In genomic region chr2:30124472-30125274, GRCm38 (mm10) we compare ENCODE assay signal across 7 mouse cellular contexts. TPM values are rescaled to one million over a fixed set of nuclear protein-coding genes. Genes with fewer than 3 reads are reported as not detected.
DNase-seq lines count a peak whose midpoint lies in the region; ATAC-seq and TF ChIP-seq lines count a peak whose summit lies in the region.

TSS of gene Zer1 (minus strand) at chr2:30124585.

- H3K4me1 ChIP-seq in embryonic facial prominence, embryonic 12.5 days, result peaks cover 20% of the 10 kb centered on the region
- H3K4me1 ChIP-seq in kidney, adult 2 months (ENCODE audit: control insufficient read depth, insufficient read depth, low read length), result peaks cover 19% of the 10 kb centered on the region; the same call in 1 of the 2 replicates
- H3K4me1 ChIP-seq in limb, embryonic 12.5 days (replicated peaks), result peaks cover 20% of the 10 kb centered on the region
- H3K4me1 ChIP-seq in midbrain, embryonic 15.5 days, result peaks cover 38% of the 10 kb centered on the region
- H3K4me1 ChIP-seq in spleen, adult 2 months (ENCODE audit: control insufficient read depth, insufficient read depth, insufficient read length), result peaks cover 14% of the 10 kb centered on the region; the same call in 1 of the 2 replicates

- 0 out of 2 replicates have a peak, but pooled peaks cover 8% of the 10 kb centered on the region for H3K36me3 ChIP-seq in embryonic facial prominence, embryonic 12.5 days
- no peaks in the 10 kb centered on the region for H3K36me3 ChIP-seq in kidney, adult 2 months (ENCODE audit: control insufficient read depth, insufficient read depth, low read length)
- peaks cover 4% of the 10 kb centered on the region; the same call in 1 of the 2 replicates for H3K36me3 ChIP-seq in limb, embryonic 12.5 days
- H3K36me3 ChIP-seq in midbrain, embryonic 15.5 days (replicated peaks), result no peaks in the 10 kb centered on the region
- no peaks in the 10 kb centered on the region for H3K36me3 ChIP-seq in spleen, adult 2 months (ENCODE audit: control insufficient read depth, insufficient read depth, low read length)

- peak; percentile 94 for ATAC-seq in embryonic facial prominence, embryonic 12.5 days (ENCODE audit: insufficient number of reproducible peaks, insufficient read depth, low FRiP score, low TSS enrichment)
- ATAC-seq in limb, embryonic 12.5 days (ENCODE audit: insufficient number of reproducible peaks, insufficient read depth, low FRiP score, low TSS enrichment, low read depth), result peak; percentile 92
- peak; percentile 96 for ATAC-seq in midbrain, embryonic 15.5 days (replicated peaks)

- peak; percentile 69 for TF ChIP-seq POLR2A in kidney, adult 2 months (IDR thresholded peaks at IDR 0.05; ENCODE audit: low read depth, low read length)
- TF ChIP-seq POLR2A in spleen, adult 2 months (IDR thresholded peaks at IDR 0.05; ENCODE audit: low read depth, low read length), result peak; percentile 79

- WGBS in embryonic facial prominence, embryonic 12.5 days, result 12% methylated on average over 28 of the region's 31 CpGs
- WGBS in kidney, adult 2 months, result 10% methylated on average over 31 of the region's 31 CpGs
- WGBS in limb, embryonic 12.5 days, result 11% methylated on average over 31 of the region's 31 CpGs
- WGBS in midbrain, embryonic 15.5 days, result 9% methylated on average over 28 of the region's 31 CpGs
- 11% methylated on average over 29 of the region's 31 CpGs for WGBS in spleen, adult 2 months

- peak within 1 kb of the TSS; percentile 89 for H3K4me2 ChIP-seq in embryonic facial prominence, embryonic 12.5 days (replicated peaks)
- peak within 1 kb of the TSS; percentile 88 for H3K4me2 ChIP-seq in limb, embryonic 12.5 days
- peak within 1 kb of the TSS; percentile 93 for H3K4me2 ChIP-seq in midbrain, embryonic 15.5 days

- no peak for TF ChIP-seq CTCF in kidney, adult 2 months (conservative IDR thresholded peaks at IDR 0.05; ENCODE audit: insufficient read depth, insufficient read length, low read depth, low read length)
- no peak for TF ChIP-seq CTCF in spleen, adult 2 months (IDR thresholded peaks at IDR 0.05; ENCODE audit: extremely low read depth, insufficient read depth, insufficient read length, insufficient replicate concordance)

- peak within 1 kb of the TSS; percentile 79 for H3K4me3 ChIP-seq in embryonic facial prominence, embryonic 12.5 days
- H3K4me3 ChIP-seq in kidney, adult 2 months (ENCODE audit: insufficient read depth, low read depth, low read length), result peak within 1 kb of the TSS; percentile 73
- peak within 1 kb of the TSS; percentile 86 for H3K4me3 ChIP-seq in limb, embryonic 12.5 days (replicated peaks)
- H3K4me3 ChIP-seq in midbrain, embryonic 15.5 days, result peak within 1 kb of the TSS; percentile 70
- H3K4me3 ChIP-seq in spleen, adult 2 months (ENCODE audit: extremely low read depth, insufficient read depth, insufficient read length), result peak within 1 kb of the TSS; percentile 86

- H3K27me3 ChIP-seq in embryonic facial prominence, embryonic 12.5 days, result no peaks in the 10 kb centered on the region
- H3K27me3 ChIP-seq in kidney, adult 2 months (replicated peaks; ENCODE audit: control insufficient read depth, insufficient read depth, low read length), result no peaks in the 10 kb centered on the region
- H3K27me3 ChIP-seq in limb, embryonic 12.5 days, result no peaks in the 10 kb centered on the region
- no peaks in the 10 kb centered on the region for H3K27me3 ChIP-seq in midbrain, embryonic 15.5 days (replicated peaks)
- H3K27me3 ChIP-seq in spleen, adult 2 months (ENCODE audit: control insufficient read depth, insufficient read depth, low read length), result no peaks in the 10 kb centered on the region

- H3K9me3 ChIP-seq in embryonic facial prominence, embryonic 12.5 days, result no peaks in the 10 kb centered on the region
- no peaks in the 10 kb centered on the region for H3K9me3 ChIP-seq in limb, embryonic 12.5 days
- no peaks in the 10 kb centered on the region for H3K9me3 ChIP-seq in midbrain, embryonic 15.5 days

- peak; percentile 99 for DNase-seq in adrenal gland, postnatal 25 days
- peak; percentile 98 to 99 for DNase-seq in heart, adult 18-20 months
- DNase-seq in kidney, adult 2 months, result peak; percentile 98
- peak; percentile 76 to 91 for DNase-seq in spleen, adult 2 months (ENCODE audit: low read depth in 1 of 2, low spot score in 2 of 2)

- peak within 1 kb of the TSS; percentile 87 for H3K9ac ChIP-seq in embryonic facial prominence, embryonic 12.5 days
- peak within 1 kb of the TSS; percentile 90 for H3K9ac ChIP-seq in limb, embryonic 12.5 days (replicated peaks)
- peak within 1 kb of the TSS; percentile 86 for H3K9ac ChIP-seq in midbrain, embryonic 15.5 days

- peak within 1 kb of the TSS; percentile 82 for H3K27ac ChIP-seq in embryonic facial prominence, embryonic 12.5 days
- H3K27ac ChIP-seq in kidney, adult 2 months (ENCODE audit: insufficient read depth, low read depth, low read length), result peak within 1 kb of the TSS; percentile 94
- H3K27ac ChIP-seq in limb, embryonic 12.5 days, result peak within 1 kb of the TSS; percentile 88
- peak within 1 kb of the TSS; percentile 92 for H3K27ac ChIP-seq in midbrain, embryonic 15.5 days
- H3K27ac ChIP-seq in spleen, adult 2 months (ENCODE audit: insufficient read depth, low read length), result peak within 1 kb of the TSS; percentile 90

RNA-seq across cellular contexts. Expression of gene Zer1, which starts in this region (rescaled TPM):
- 40.0 and 51.7 TPM in 2 replicates for total RNA-seq in adrenal gland, postnatal 25 days (2021)
- 11.6 and 12.2 TPM in 2 replicates for polyA plus RNA-seq in embryonic facial prominence, embryonic 12.5 days (2016; fragmentation: Nextera tagmentation; extraction: Ambion mirVana)
- 10 to 100 TPM; 21.8 to 23.5 TPM for total RNA-seq in heart, adult 18-20 months (2021)
- polyA plus RNA-seq in kidney, adult 2 months (2012; rRNA removed), result 45.8 and 59.5 TPM in 2 replicates
- polyA plus RNA-seq in limb, embryonic 12.5 days (2016; fragmentation: Nextera tagmentation; extraction: Ambion mirVana), result 11.8 and 12.0 TPM in 2 replicates
- 16.5 and 17.7 TPM in 2 replicates for polyA plus RNA-seq in midbrain, embryonic 15.5 days (2015; fragmentation: Nextera tagmentation; extraction: Ambion mirVana)
- polyA plus RNA-seq in spleen, adult 2 months (2012; rRNA removed), result 59.0 and 78.3 TPM in 2 replicates

Comparison
In these comparisons a context has a peak if more than half of its experiments do, and no peak if none do; other contexts are left out.
1. Peak in every context shown above with its lines: DNase-seq, ATAC-seq, H3K4me3 ChIP-seq and H3K27ac ChIP-seq.